Mouse (Mus musculus) forebrain, embryonic 12.5 days (tissue): ENCODE data around the gene Oat. TPM values are rescaled to one million over a fixed set of nuclear protein-coding genes. Genes with fewer than 3 reads are reported as not detected.

Source experiments
- ATAC-seq: fragments of 200-750 bp; cut with Nextera tagmentation; 2 replicates; pipeline ENCODE4 v1.8.0; 2017; ENCODE audit warnings: moderate TSS enrichment; ENCODE audit not compliant: low FRiP score
- H3K27ac ChIP-seq: fragments of 300-500 bp; sonication (generic); 2 replicates; pipeline ENCODE4 v1.5.1; 2016; ENCODE audit warnings: mild to moderate bottlenecking
- H3K27me3 ChIP-seq: fragments of 300-500 bp; sonication (generic); 2 replicates; pipeline ENCODE4 v1.6.1; 2016; ENCODE audit warnings: mild to moderate bottlenecking
- H3K36me3 ChIP-seq: fragments of 300-500 bp; sonication (generic); replicated peaks from 2 replicates; pipeline ENCODE4 v1.6.1; 2016; ENCODE audit warnings: mild to moderate bottlenecking
- H3K4me1 ChIP-seq: fragments of 300-500 bp; sonication (generic); 2 replicates; pipeline ENCODE4 v1.6.1; 2016
- H3K4me2 ChIP-seq: fragments of 300-500 bp; sonication (generic); 2 replicates; pipeline ENCODE4 v1.6.1; 2016; ENCODE audit warnings: mild to moderate bottlenecking, moderate library complexity
- H3K4me3 ChIP-seq: fragments of 300-500 bp; sonication (generic); replicated peaks from 2 replicates; pipeline ENCODE4 v1.5.1; 2016; ENCODE audit warnings: mild to moderate bottlenecking
- H3K9ac ChIP-seq: fragments of 300-500 bp; sonication (generic); 2 replicates; pipeline ENCODE4 v1.6.1; 2016; ENCODE audit warnings: mild to moderate bottlenecking
- H3K9me3 ChIP-seq: fragments of 300-500 bp; sonication (generic); 2 replicates; pipeline ENCODE4 v1.6.1; 2016
- WGBS: fragments of 180-500 bp; shearing (Covaris S2); methylation state at CpG from one replicate; pipeline ENCODE4 v1.1.7; 2016; 5-methylcytosine and 5-hydroxymethylcytosine counted together
- polyA plus RNA-seq: library from polyadenylated mRNA; unstranded; fragments of >200 nt; fragmentation: Nextera tagmentation; extraction: Ambion mirVana; gene quantifications from 2 replicates; pipeline ENCODE4 v1.2.1, GENCODE M21; 2016

The Oat gene
- polyA plus RNA-seq, 1 experiment from 2014 or later, result 112 TPM

DNA sequence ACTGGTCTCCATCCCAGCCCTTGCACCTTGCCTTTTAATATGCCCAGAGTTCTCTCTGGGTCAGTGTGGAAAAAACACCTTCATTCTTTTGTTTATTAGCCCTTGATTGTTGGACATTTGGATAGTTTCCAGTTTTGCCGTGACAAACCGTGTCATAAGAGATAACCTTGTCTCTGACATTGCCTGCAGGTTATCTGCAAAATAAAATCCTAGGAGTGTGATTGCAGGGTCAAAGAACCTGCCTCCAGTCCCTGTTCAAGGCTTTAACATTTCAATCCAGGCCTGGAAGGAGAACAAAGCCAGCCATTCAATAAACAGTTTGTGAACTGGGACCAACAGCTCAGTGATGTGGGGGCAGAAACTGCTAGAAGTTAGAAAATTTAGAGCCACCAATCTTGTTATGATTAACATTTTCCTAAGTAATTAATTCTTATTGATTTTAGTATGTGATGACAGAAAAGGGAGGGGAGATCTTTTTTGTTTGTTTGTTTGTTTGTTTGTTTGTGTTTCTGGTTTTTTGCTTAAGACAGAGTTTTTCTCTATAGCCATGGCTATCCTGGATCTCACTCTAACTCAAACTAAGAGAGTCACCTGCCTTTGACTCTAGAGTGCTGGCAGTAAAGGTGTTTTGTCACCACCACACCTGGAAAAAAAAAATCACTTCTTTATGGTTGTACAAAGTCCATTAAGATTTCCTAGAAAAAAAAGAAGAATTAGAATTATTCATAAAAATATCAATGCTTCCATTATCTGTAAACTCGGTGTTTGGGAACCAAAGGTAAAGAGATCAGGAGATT is 9.7 kb upstream of the Oat start:
- Histone ChIP-seq H3K4me3 (no peak overlapping the region), H3K36me3 (no peaks in the 10 kb centered on the region), H3K4me2 (no peak overlapping the region), H3K27ac (no peak overlapping the region), H3K9me3 (no peaks in the 10 kb centered on the region), H3K9ac (no peak overlapping the region), H3K27me3 (0 out of 2 replicates have a peak, but pooled peaks cover under 1% of the 10 kb centered on the region), H3K4me1 (no peaks in the 10 kb centered on the region)
- no peak for ATAC-seq
- 77% methylated on average over 3 of the region's 3 CpGs for WGBS

DNA sequence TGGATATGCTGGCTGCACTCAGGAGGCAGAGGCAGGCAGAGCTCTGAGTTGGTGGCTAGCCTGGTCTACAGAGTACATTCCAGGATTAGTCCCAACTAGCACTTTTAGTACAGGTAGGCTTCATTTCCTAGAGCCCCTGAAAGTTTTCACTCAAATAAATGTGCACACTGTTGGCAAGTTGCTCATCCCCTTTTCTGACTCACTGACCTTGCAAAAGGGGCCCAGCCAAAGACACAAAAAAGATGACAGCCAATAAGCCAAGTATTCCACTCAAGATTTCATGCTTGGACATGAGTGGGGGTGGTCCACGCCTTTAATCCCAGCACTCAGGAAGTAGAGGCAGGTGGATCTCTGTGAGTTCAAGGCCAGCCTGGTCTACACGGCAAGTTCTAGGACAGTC is 5.2 kb upstream of the Oat start:
- H3K4me3 ChIP-seq, result no peak overlapping the region
- H3K4me1 ChIP-seq, result peaks cover 2% of the 10 kb centered on the region; the same call in 1 of the 2 replicates
- no peak overlapping the region for H3K27ac ChIP-seq
- no peak overlapping the region for H3K9ac ChIP-seq
- H3K4me2 ChIP-seq, result no peak overlapping the region
- no peak for ATAC-seq
- whole genome bisulfite sequencing, result 87% methylated on average over 2 of the region's 2 CpGs
- peaks cover 17% of the 10 kb centered on the region for H3K27me3 ChIP-seq
- H3K9me3 ChIP-seq, result no peaks in the 10 kb centered on the region
- H3K36me3 ChIP-seq, result no peaks in the 10 kb centered on the region

DNA sequence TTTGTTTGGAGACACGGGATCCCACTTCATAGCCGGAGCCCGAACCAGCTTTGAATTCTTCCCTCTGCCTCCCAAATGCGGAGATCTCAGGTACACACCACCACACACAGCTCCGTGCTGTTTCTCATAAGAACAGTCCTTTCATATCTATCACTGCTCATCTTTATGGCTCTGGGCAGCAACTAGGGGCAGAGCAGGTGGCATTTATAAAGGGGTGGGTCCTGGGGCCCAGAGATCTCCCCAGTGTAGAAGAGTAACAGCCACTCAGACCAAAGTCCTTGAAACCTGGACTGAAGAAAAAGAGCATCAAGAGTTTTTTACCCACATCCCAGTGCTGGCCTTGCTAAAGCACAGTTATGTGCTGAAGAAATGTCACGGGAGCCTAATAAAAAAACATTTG is 4.3 kb upstream of the Oat start:
- WGBS, result 81% methylated on average over 6 of the region's 6 CpGs
- H3K36me3 ChIP-seq, result no peaks in the 10 kb centered on the region
- H3K4me3 ChIP-seq, result no peak overlapping the region
- H3K27ac ChIP-seq, result no peak overlapping the region
- peaks cover 6% of the 10 kb centered on the region for H3K4me1 ChIP-seq
- no peaks in the 10 kb centered on the region for H3K9me3 ChIP-seq
- no peak overlapping the region for H3K4me2 ChIP-seq
- H3K27me3 ChIP-seq, result peaks cover 17% of the 10 kb centered on the region
- no peak for ATAC-seq
- no peak overlapping the region for H3K9ac ChIP-seq

DNA sequence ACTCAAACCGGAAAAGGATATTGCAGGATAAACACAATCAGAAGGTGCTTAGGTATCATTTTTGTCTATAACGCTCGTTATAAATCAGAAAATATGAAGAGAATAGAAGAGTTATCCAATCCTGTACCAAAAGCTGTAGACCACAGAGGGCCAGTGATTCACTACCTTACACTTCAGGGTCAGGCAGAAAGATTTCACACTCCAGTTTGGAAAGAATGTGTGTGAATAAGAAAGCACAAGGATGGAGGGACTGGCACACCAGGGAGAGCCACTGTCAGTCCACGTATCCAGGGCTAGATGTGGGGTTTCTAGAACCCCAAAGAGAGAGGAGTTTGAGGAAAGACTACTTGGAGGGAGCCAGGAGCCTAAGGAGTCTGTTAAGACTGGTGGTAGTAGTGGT is 693 bp upstream of the Oat start:
- Histone ChIP-seq H3K9ac (peak overlapping the region; percentile 65; the same call in 1 of the 2 replicates), H3K4me1 (peaks cover 21% of the 10 kb centered on the region), H3K4me2 (peak overlapping the region; percentile 65), H3K9me3 (no peaks in the 10 kb centered on the region), H3K27me3 (peaks cover 17% of the 10 kb centered on the region), H3K36me3 (no peaks in the 10 kb centered on the region), H3K27ac (no peak overlapping the region), H3K4me3 (no peak overlapping the region)
- 64% methylated on average over 4 of the region's 4 CpGs for WGBS
- ATAC-seq, result no peak

- Histone ChIP-seq H3K4me3 (peak overlapping the region; percentile 65), H3K4me2 (peak overlapping the region; percentile 65), H3K9me3 (no peaks in the 10 kb centered on the region), H3K27me3 (peaks cover 14% of the 10 kb centered on the region), H3K4me1 (peaks cover 26% of the 10 kb centered on the region), H3K27ac (peak overlapping the region; percentile 85), H3K36me3 (no peaks in the 10 kb centered on the region), H3K9ac (peak overlapping the region; percentile 65)
- peak; percentile 90 for ATAC-seq
- 2% methylated on average over 13 of the region's 13 CpGs for WGBS
These were observed 575 bp downstream of the Oat start for GRCm38 (mm10) chr7:132575623-132576022.

DNA sequence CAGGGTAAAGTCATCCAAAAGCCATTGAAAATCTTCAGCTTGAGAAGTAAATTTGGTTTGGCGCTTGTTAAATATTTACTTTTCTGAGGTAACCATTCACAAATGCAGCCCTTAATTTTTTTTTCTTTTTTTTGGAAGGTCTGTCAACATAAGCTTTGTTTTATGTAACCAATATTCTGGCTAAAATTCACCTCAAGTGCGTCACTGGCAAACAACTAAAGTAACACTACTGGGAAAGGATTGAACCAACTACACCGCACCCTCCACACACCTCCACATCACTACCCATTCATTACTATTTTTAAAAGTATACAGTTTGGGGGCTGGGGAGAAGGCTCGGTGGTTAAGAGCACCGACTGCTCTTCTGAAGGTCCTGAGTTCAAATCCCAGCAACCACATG is 1.6 kb downstream of the Oat start:
- 98% methylated on average over 5 of the region's 5 CpGs for WGBS
- 0 out of 2 replicates have a peak, but pooled peaks cover under 1% of the 10 kb centered on the region for H3K36me3 ChIP-seq
- ATAC-seq, result no peak
- no peak overlapping the region for H3K27ac ChIP-seq
- H3K4me3 ChIP-seq, result no peak overlapping the region
- H3K9ac ChIP-seq, result no peak overlapping the region
- H3K4me1 ChIP-seq, result peaks cover 26% of the 10 kb centered on the region
- peaks cover 7% of the 10 kb centered on the region; the same call in 1 of the 2 replicates for H3K27me3 ChIP-seq
- no peak overlapping the region for H3K4me2 ChIP-seq
- no peaks in the 10 kb centered on the region for H3K9me3 ChIP-seq

GRCm38 (mm10) chr7:132573205-132573604 is 3.0 kb downstream of the Oat start:
- no peak for ATAC-seq
- Histone ChIP-seq H3K36me3 (0 out of 2 replicates have a peak, but pooled peaks cover 12% of the 10 kb centered on the region), H3K4me3 (no peak overlapping the region), H3K9me3 (no peaks in the 10 kb centered on the region), H3K4me1 (peaks cover 26% of the 10 kb centered on the region), H3K4me2 (peak overlapping the region; percentile 6), H3K27me3 (peaks cover 4% of the 10 kb centered on the region; the same call in 1 of the 2 replicates), H3K27ac (peak overlapping the region; percentile 60; the same call in 1 of the 2 replicates), H3K9ac (no peak overlapping the region)
- WGBS, result 25% methylated on average over 6 of the region's 6 CpGs

DNA sequence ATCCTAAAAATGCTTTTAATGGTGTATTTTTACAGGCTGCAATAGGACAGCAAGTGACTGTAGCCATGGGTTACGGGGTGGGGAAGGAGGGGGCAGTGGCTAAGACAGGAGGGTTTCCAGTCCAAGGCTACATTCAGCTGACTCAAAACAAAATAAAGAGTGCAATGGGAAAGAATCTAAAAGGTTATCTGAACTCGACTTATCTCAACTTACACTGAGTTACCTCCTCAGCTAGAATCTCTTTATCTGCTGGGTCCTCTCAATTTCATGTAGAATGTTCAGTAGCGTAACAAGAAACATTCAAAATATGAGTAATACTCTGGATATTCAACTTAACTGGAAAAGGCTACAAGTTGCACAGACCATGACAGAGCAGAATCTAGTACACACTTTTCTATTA is 3.5 kb downstream of the Oat start:
- H3K4me1 ChIP-seq, result peaks cover 26% of the 10 kb centered on the region
- no peaks in the 10 kb centered on the region for H3K9me3 ChIP-seq
- ATAC-seq, result no peak
- H3K27ac ChIP-seq, result peak overlapping the region; percentile 60; the same call in 1 of the 2 replicates
- H3K36me3 ChIP-seq, result 0 out of 2 replicates have a peak, but pooled peaks cover 12% of the 10 kb centered on the region
- H3K4me2 ChIP-seq, result 0 out of 2 replicates have a peak overlapping the region, but pooled peaks have one; percentile 6
- H3K9ac ChIP-seq, result no peak overlapping the region
- H3K4me3 ChIP-seq, result no peak overlapping the region
- peaks cover 4% of the 10 kb centered on the region; the same call in 1 of the 2 replicates for H3K27me3 ChIP-seq
- 73% methylated on average over 3 of the region's 3 CpGs for WGBS

DNA sequence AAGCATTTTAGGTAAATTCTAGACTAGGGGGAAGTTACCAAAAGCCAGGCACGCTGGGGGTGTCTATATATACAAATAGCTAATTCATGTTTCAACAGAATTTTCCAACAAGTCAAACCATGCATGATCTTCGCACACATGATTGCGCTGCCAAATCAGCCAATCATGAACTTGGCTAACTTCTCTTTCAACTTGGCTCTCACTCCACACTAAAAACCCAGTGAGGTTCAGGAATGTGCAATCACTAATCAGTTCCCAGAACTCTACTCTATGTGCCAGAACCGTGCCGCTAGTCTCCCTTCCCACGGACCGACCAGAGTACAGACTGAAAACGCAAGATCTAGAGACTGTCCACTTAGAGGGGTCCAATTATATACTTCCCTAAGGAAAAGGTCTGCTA is 4.7 kb downstream of the Oat start:
- ATAC-seq, result no peak
- no peak overlapping the region for H3K4me3 ChIP-seq
- H3K9me3 ChIP-seq, result no peaks in the 10 kb centered on the region
- H3K9ac ChIP-seq, result no peak overlapping the region
- H3K27ac ChIP-seq, result no peak overlapping the region
- H3K27me3 ChIP-seq, result no peaks in the 10 kb centered on the region
- peaks cover 19% of the 10 kb centered on the region for H3K36me3 ChIP-seq
- H3K4me1 ChIP-seq, result peaks cover 24% of the 10 kb centered on the region
- H3K4me2 ChIP-seq, result no peak overlapping the region
- WGBS, result 90% methylated on average over 8 of the region's 8 CpGs

DNA sequence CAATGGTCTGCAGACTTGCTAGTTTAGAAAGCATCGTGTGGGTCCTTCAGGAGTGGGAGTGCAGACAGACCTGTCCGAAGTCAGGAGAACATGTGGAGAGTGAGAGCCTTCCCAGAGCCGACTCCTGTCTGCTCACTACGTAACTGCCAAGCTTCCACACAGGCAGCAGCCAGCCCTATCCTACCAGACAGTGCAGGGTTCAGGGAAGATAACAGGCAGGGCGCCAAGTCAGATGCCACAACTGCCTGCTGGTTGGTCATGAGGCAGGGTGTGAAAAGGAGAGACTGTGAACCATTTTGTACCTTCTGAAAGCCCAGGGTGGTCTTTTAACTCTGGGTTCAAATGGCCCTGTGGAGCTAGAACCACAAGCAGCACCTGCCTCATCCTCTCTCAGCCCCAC is 6.1 kb downstream of the Oat start:
- Histone ChIP-seq H3K9ac (no peak overlapping the region), H3K4me1 (peaks cover 16% of the 10 kb centered on the region), H3K4me3 (no peak overlapping the region), H3K36me3 (peaks cover 22% of the 10 kb centered on the region), H3K27ac (no peak overlapping the region), H3K9me3 (no peaks in the 10 kb centered on the region), H3K4me2 (no peak overlapping the region), H3K27me3 (no peaks in the 10 kb centered on the region)
- ATAC-seq, result no peak
- WGBS, result 87% methylated on average over 5 of the region's 5 CpGs

DNA sequence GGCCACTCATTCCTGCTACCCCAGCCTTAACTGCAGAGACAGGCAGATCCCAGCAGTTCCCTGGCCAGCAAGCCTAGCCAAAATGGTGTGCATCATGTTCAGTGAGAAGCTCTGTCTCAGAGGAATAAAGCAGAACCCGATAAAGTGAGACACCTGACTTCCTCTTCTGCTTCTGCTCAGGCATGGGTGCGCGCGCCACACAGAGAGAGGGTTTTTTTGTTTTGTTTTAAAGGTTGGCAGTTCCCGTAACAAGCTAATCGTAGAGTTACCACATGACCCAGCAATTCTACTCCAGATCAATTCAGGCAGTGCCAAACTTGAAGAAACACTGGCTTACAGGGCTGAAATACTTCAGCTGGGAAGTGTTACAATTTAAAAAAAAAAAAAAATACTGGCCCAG is 7.4 kb downstream of the Oat start:
- no peaks in the 10 kb centered on the region for H3K9me3 ChIP-seq
- no peak overlapping the region for H3K4me2 ChIP-seq
- H3K36me3 ChIP-seq, result peaks cover 28% of the 10 kb centered on the region
- H3K27me3 ChIP-seq, result no peaks in the 10 kb centered on the region
- H3K4me3 ChIP-seq, result no peak overlapping the region
- H3K9ac ChIP-seq, result no peak overlapping the region
- ATAC-seq, result no peak
- WGBS, result 95% methylated on average over 6 of the region's 6 CpGs
- H3K4me1 ChIP-seq, result peaks cover 12% of the 10 kb centered on the region
- H3K27ac ChIP-seq, result no peak overlapping the region

DNA sequence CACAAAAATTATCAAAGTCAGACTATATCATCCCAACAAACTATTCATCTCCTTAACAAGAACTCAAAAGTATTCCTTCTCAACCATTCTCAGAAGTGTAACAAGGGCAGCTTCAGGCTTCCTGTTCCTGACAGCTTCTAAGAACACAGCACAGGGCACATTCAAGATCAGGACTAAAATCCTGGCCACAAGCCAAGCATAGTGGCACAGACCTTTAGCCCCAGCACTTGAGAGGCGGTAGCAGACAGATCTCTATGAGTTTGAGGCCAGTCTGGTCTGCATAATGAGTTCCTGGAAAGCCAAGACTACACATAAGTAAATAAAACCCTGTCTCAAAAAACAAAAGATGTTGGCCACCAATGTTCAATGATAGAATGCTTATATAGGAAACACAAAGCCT is 10.4 kb downstream of the Oat start:
- 41% methylated on average over 1 of the region's 1 CpGs for WGBS
- no peak overlapping the region for H3K27ac ChIP-seq
- H3K36me3 ChIP-seq, result peaks cover 56% of the 10 kb centered on the region
- no peaks in the 10 kb centered on the region for H3K27me3 ChIP-seq
- ATAC-seq, result no peak
- H3K4me3 ChIP-seq, result no peak overlapping the region
- no peaks in the 10 kb centered on the region for H3K9me3 ChIP-seq
- H3K9ac ChIP-seq, result no peak overlapping the region
- no peaks in the 10 kb centered on the region for H3K4me1 ChIP-seq
- no peak overlapping the region for H3K4me2 ChIP-seq
